Mouse (Mus musculus): ENCODE data around the gene Tedc1. TPM values are rescaled to one million over a fixed set of nuclear protein-coding genes. Genes with fewer than 3 reads are reported as not detected.

The Tedc1 gene
- polyA plus RNA-seq, 1 experiment from 2014 or later = 0.63 TPM

DNA sequence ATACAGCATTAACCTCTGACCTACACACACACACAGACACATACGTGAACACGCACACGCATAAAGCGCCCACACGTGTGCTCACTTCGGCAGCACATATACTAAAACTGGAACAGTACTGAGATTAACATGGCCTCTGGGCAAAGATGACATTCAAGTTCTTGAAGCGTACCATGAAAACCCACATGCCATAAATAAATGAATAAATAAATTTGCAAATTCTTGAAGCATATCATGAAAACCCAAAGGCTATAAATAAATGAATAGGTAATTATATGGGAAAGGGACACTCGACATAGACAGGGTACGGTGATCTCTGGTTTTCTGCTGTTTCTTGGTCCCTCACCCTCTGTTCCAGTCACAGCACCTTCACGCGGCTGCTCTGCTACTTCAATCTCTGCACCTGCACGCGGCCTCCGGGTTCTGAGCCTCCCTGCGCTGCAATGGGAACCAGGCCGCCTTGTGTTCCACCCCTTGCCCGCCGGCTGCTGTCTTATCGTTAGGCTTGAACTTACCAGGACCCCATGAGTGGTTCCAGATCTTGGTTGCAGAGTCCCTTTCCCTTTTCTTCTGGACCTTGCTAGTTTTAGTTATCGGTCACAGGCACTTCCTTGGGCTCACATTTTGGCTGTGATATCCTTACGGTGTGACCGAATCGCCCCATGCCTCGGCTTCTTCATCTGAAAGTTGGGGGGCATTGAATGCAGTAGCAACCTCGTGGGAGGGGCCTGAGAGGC, 58.0 kb downstream of the Tedc1 start:
- 93% methylated on average over 25 of the region's 25 CpGs for WGBS (ENCODE audit: missing documents)
- Histone ChIP-seq H3K36me3 (ENCODE audit: inconsistent target) (no peaks in the 10 kb centered on the region), H3K79me2 (ENCODE audit: inconsistent target) (no peaks in the 10 kb centered on the region), H3K4me3 (ENCODE audit: inconsistent target) (no peak overlapping the region), H3K27ac (no peak overlapping the region)

DNA sequence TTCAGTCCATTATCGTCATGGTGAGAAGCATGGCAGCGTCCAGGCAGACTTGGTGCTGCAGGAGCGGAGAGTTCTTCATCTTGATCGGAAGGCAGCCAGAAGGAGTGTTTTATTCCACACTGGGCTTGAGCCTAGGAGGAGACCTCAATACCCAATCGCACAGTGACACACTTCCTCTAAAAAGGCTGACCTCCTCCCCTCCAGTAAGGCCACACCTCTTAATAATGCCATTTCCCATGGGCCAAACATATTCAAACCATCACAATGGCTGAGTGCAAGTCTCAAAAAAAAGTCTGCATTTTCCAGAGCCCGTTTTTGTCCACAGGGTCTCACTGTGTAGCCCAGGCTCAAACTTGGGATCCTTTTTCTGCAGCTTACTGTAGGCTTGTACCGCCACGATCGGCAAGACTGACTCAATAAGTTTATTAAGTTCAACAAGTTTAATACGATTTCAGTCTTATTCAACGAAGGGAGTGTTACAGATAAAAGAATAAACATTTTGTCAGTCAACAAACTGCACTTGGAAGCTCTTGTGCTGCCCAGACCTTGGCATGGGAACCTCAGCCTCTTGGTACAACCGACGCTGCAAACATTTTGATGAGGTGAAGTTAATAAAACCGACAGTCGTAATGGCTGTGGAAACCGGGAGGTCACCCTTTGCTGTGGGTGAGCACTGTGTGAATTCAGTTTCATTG, 58.9 kb downstream of the Tedc1 start:
- 84% methylated on average over 16 of the region's 16 CpGs for WGBS (ENCODE audit: missing documents)
- Histone ChIP-seq H3K27ac (no peak overlapping the region), H3K4me3 (ENCODE audit: inconsistent target) (no peak overlapping the region), H3K79me2 (ENCODE audit: inconsistent target) (no peaks in the 10 kb centered on the region), H3K36me3 (ENCODE audit: inconsistent target) (no peaks in the 10 kb centered on the region)

Other genes starting within 250 kb of the Tedc1 start
- 0.14 to 0.42 TPM (median 0.26 TPM) in 3 replicates for gene Jag2, start 226.6 kb upstream of the Tedc1 start, polyA plus RNA-seq (2018)
- 5.3 to 15.2 TPM (median 11.4 TPM) in 3 replicates for gene Nudt14, start 214.3 kb upstream of the Tedc1 start, polyA plus RNA-seq (2018)
- 5.3 to 10.9 TPM (median 9.7 TPM) in 3 replicates for gene Btbd6, start 179.9 kb upstream of the Tedc1 start, polyA plus RNA-seq (2018)
- gene Brf1, start 155.7 kb upstream of the Tedc1 start, polyA plus RNA-seq (2018) = 15.4 to 26.6 TPM (median 18.3 TPM) in 3 replicates
- gene Pacs2, start 141.9 kb upstream of the Tedc1 start, polyA plus RNA-seq (2018) = 42.2 to 56.7 TPM (median 54.3 TPM) in 3 replicates
- gene Tex22, start 81.9 kb upstream of the Tedc1 start, polyA plus RNA-seq (2018) = not detected in 3 replicates
- gene Mta1, start 58.1 kb upstream of the Tedc1 start, polyA plus RNA-seq (2018) = 18.9 to 28.3 TPM (median 24.5 TPM) in 3 replicates
- gene Crip2, start 16.2 kb upstream of the Tedc1 start, polyA plus RNA-seq (2018) = 0.39 to 0.53 TPM (median 0.46 TPM) in 3 replicates
- gene Crip1, start 10.1 kb upstream of the Tedc1 start, polyA plus RNA-seq (2018) = 173 to 304 TPM (median 230 TPM) in 3 replicates
- not detected in 3 replicates for gene Tmem121, start 29.5 kb downstream of the Tedc1 start, polyA plus RNA-seq (2018)

All from macrophage (primary cell).